Mouse (Mus musculus) thymus, adult 2 months (tissue): ENCODE measurements around the gene Nek2.

Experiments used
- CTCF ChIP-seq: fragments of 200-500 bp; IDR thresholded peaks from 2 replicates; pipeline ENCODE4 v1.5.1; 2012; ENCODE audit warnings: mild to moderate bottlenecking, control low read depth, low read length, moderate library complexity, borderline replicate concordance; ENCODE audit not compliant: control insufficient read depth, poor library complexity, insufficient read depth; ENCODE audit errors: extremely low read depth
- POLR2A ChIP-seq: fragments of 200-500 bp; IDR thresholded peaks from 2 replicates; pipeline ENCODE4 v1.6.1; 2012; ENCODE audit warnings: mild to moderate bottlenecking, low read length, control low read depth, moderate library complexity; ENCODE audit not compliant: control insufficient read depth, poor library complexity, insufficient read depth; ENCODE audit errors: extremely low read depth

DNA sequence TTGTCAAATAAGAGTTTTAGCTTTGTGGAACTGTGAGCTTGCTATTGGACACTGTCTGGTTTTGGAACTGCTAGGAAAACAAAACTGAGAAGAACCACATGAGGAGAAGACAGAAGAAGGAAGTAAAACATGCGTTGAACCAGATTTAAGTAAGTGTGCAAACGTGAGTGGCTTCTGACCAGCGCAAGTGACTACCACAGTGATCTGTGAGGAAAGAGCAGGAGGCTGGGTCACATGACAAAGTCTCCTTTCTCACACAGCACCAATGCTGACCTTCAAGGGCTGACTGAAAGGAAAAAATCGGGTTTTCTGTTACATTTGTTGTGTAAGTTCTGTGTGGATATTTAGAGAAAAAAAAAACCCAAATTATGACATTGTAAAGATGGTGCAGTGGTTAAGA lies 28.3 kb downstream of the Nek2 start:
- no peak for TF ChIP-seq CTCF
- no peak for TF ChIP-seq POLR2A
